Mouse (Mus musculus): ENCODE measurements around the gene Tacc2.
"Not testable (repeated sequence)": the region's sequence is repeated elsewhere in the genome, so short reads cannot be mapped to it uniquely, and the experiment has no call there.

The Tacc2 gene

GRCm38 (mm10) chr7:130577388-130578003 lies at the start of gene Tacc2:
Gene Tacc2, plus strand, starts transcription at chr7:130577438.
- in situ Hi-C loops (cut with MboI; ENCODE audit: low sequenced_read_pairs): no loop called here

DNA sequence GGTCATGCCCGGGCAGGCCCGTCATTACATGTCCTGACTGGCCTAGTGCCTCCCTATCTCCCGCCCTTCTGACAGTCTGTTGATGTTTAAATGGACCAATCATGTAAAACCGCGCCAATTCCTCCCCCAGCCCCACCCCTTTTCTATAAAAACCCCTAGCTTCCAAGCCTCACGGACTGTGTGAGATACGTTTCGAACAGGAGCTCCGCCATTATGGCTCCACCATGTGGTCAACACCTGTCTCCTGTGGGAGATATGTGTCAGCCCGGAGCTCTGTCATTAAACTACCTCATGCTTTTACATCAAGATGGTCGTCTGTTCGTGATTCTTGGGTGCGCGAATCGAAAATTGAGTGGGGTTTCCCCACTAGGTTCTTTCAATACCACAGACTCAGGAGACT lies 46.1 kb upstream of the Tacc2 start:
- in situ Hi-C loops (cut with MboI; ENCODE audit: low sequenced_read_pairs): not testable (repeated sequence)

GRCm38 (mm10) chr7:130533316-130534260 lies 43.6 kb upstream of the Tacc2 start:
- in situ Hi-C loops (cut with MboI; ENCODE audit: low sequenced_read_pairs): no loop called here

DNA sequence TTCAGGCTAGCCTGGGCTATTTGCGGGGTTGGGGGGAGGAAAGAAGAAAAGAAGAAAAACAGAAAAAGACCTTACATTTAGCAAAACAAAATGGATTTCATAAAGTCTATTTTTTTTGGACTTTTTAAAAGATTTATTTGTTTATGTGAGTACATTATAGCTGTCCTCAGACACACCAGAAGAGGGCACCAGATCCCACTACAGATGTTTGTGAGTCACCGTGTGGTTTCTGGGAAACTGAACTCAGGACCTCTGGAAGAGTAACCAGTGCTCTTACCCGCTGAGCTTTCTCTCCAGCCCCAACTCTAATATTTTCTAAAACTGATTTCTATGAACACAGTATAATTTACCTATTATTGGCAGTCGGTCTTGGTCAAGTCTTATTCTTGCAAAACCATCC lies 42.1 kb upstream of the Tacc2 start:
- in situ Hi-C loops (cut with MboI; ENCODE audit: low sequenced_read_pairs): no loop called here

DNA sequence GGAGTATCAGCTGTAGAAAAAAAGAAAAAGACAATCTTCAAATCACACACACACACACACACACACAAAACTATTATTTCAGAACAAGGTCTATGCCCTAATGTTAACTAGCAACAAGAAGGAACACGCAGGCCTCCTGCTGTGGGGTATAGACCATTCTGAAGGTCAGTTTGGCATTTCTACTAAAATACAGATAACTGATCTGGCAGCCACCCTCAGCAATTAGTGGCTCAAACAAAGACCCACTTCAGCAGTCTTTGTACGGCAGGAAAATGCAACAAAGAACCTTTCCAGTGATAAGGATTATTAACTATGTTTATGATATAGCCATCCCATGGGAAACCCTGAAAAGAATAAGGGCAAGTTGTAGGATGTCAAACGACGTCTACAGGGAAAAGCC lies 40.2 kb upstream of the Tacc2 start:
- in situ Hi-C loops (cut with MboI; ENCODE audit: low sequenced_read_pairs): no loop called here

DNA sequence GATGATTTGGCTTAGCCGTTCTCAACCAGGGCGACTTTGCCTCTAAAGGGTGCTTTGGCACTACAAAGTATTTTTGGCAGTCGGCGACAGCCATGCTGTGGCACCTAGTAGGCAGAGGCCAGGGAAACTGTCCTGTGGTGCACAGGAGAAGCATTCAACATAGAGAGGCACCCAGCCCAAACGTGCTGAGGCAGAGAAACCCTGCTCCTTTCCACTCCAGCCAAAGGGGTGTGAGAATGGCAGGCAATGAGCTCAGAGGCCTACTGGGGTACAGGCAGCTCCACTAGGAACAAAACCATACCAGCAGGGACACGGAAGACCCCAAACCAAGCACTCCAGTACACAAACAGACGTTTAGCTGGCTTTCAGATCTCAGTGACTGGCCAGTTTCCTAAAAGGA lies 37.1 kb upstream of the Tacc2 start:
- in situ Hi-C loops (cut with MboI; ENCODE audit: low sequenced_read_pairs): no loop called here

DNA sequence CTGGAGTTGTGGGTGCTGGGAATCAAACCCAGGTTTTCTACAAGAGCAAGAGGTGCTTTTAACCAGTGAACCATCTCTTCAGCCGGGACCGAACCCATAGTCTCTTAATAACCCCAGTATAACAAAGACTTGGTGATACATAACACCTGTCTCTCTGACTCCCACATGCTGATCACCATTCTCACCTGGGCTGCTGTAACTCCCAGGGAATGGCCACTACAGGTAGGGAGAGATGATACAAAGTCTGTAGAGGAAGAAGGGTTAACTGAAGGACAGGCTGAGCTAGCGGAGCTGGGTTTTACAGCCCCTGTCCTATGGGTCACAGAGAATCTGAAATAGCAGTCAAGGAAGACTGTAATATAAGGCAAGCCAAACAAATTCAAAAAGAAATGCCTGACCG lies 34.1 kb upstream of the Tacc2 start:
- in situ Hi-C loops (cut with MboI; ENCODE audit: low sequenced_read_pairs): no loop called here

DNA sequence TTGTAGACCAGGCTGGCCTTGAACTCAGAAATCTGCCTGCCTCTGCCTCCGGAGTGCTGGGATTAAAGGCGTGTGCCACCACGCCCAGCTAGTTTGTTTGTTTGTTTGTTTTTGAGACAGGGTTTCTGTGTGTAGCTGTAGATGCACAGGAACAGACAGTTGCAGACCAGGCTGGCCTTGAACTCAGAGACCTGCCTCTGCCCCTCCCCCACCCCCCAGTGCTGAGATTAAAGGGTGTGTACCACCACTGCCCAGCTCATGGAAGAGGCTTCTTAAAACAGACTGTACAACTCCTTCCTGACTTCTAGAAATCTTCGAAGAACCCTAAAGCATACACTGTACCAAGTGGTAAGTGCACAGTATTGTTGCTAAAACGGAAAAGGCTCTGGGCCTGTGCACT lies 31.8 kb upstream of the Tacc2 start:
- in situ Hi-C loops (cut with MboI; ENCODE audit: low sequenced_read_pairs): no loop called here

GRCm38 (mm10) chr7:130545893-130546292 lies 31.3 kb upstream of the Tacc2 start:
- in situ Hi-C loops (cut with MboI; ENCODE audit: low sequenced_read_pairs): no loop called here

DNA sequence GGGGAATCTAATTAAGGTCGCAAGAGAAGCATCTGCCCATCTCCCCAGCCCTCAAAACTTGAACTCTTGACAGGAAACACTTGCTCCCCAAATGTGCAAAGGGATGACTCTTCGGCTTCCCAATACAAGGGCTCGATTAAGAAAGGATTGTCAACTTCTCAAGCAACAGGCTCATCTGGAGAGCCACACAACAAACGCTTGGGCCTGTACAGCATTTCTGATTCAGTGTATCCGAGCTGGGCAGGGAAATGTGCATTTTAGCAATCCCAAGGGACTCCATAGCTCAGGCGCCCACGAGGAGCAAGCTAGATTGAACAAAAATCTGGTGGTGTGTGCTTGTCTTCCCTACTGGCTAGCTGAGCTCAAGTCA lies 30.8 kb upstream of the Tacc2 start:
- in situ Hi-C loops (cut with MboI; ENCODE audit: low sequenced_read_pairs): no loop called here

DNA sequence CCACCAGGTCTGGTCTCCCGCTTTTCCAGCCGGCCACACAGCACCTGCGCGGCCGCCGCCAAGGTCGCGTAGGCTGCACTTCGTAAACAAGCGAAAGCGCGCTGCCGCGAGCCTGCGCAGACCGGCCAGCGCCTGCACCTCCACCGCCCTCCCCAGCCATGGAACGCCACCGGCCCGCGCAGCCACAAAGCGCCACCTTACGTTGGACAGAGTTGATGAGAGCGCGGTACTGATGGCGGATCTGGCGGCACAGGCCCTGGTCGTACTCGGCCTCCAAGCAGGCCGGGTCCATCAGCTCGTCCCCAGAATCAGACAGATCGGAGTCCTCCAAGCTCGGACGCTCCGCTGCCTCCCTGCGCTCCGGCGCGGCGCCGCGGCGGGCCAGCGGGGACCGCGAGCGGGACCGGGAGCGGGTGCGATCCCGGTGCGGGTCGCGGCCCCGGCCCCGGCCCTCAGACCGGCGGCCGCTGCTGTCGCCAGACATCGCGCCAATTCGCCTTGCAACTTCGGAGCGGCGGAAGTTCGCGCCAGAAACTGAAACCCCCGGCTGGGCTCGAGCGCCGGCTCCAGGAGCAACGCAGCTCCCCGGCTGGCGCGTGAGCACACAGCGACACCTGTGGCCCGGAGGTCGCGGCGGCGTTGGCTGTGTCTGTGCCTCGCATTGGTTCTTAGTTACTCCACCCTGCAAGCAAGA lies 30.3 kb upstream of the Tacc2 start:
- in situ Hi-C loops (cut with MboI; ENCODE audit: low sequenced_read_pairs): no loop called here

- in situ Hi-C loops (cut with MboI; ENCODE audit: low sequenced_read_pairs): no loop called here
These were observed 29.5 kb upstream of the Tacc2 start for GRCm38 (mm10) chr7:130547635-130548175.

- in situ Hi-C loops (cut with MboI; ENCODE audit: low sequenced_read_pairs): no loop called here
These were observed 24.5 kb upstream of the Tacc2 start for GRCm38 (mm10) chr7:130552780-130553179.

GRCm38 (mm10) chr7:130553321-130553720 lies 23.9 kb upstream of the Tacc2 start:
- in situ Hi-C loops (cut with MboI; ENCODE audit: low sequenced_read_pairs): no loop called here

DNA sequence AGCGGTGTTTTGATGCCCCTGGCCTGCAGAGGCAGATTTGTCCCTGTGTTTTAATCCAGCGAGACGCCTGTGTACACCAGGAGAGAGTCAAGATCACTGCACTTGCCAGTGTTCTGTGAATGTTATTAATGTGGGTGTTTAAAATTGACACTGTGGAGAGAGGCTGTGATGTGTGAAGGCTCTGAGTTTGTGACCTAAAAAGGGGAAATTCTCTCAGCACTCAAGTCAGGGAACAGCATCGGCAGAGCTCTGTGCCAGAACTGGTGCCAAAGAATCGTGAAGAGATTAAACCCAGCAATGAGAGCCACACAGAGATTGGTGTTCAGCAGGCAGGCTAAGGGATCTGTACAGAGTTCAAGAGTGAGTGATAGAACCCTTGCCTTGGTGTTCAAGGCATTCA lies 21.6 kb upstream of the Tacc2 start:
- in situ Hi-C loops (cut with MboI; ENCODE audit: low sequenced_read_pairs): no loop called here

DNA sequence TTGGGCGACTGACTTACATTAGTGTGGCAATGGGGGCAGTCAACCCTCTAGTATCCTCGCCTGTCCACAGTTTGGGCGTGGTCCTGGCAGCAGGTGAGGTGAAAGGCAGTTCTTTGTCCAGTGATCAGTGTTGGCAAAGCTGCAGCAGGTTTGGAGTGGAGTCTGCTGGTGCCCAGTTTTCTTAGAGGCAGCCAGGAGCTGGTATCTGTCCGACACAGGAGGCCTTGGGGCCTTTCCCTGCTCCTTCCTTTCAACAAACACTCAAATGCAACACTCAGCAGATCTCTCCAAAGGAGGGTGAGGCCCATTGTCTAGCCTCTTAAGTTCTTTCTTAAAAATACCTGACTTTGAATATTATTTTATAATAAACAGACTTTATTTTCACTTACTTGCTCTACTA lies 18.6 kb upstream of the Tacc2 start:
- in situ Hi-C loops (cut with MboI; ENCODE audit: low sequenced_read_pairs): no loop called here

- in situ Hi-C loops (cut with MboI; ENCODE audit: low sequenced_read_pairs): no loop called here
These were observed 16.3 kb upstream of the Tacc2 start for GRCm38 (mm10) chr7:130560933-130561332.

DNA sequence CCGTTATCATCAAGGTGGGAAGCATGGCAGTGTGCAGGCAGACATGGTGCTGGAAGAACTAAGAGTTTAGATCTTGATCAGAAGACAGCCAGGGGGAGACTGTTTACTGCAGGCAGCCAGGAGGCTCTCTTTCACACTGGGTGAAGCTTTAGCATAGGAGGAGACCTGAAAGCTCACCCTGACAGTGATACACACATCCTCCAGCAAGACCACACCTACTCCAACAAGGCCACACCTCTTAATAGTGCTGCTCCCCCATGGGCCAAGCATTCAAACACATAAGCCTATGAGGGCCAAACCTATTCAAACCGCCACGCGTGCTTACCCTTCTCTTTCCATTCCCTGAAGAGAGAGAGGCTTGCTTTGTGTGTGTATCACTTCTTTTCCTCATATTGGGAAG lies 14.0 kb upstream of the Tacc2 start:
- in situ Hi-C loops (cut with MboI; ENCODE audit: low sequenced_read_pairs): no loop called here

DNA sequence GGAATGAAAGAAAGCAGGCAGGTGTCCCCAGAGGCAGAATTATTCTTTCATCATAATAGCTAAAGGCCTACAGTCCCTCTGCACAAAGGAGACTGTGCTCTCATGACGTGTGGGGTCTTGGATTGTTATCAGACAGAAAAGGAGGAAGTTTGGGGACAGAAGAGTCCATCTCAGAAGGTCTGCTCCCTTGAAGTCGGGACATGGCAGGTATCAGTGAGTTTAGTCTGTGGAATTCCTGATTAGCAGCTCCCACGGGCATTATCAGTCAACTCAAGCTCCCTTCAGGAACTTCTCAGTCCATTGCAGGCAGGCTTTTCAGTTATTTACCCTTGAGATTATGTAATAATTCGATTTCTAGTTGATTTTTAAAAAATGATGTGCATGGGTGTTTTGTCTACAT lies 13.4 kb upstream of the Tacc2 start:
- in situ Hi-C loops (cut with MboI; ENCODE audit: low sequenced_read_pairs): no loop called here

GRCm38 (mm10) chr7:130564596-130564995 lies 12.6 kb upstream of the Tacc2 start:
- in situ Hi-C loops (cut with MboI; ENCODE audit: low sequenced_read_pairs): no loop called here

- in situ Hi-C loops (cut with MboI; ENCODE audit: low sequenced_read_pairs): no loop called here
These were observed 8.3 kb upstream of the Tacc2 start for GRCm38 (mm10) chr7:130568783-130569436.
